Mouse (Mus musculus): ENCODE results near the gene Mov10l1.

Gene Mov10l1

DNA sequence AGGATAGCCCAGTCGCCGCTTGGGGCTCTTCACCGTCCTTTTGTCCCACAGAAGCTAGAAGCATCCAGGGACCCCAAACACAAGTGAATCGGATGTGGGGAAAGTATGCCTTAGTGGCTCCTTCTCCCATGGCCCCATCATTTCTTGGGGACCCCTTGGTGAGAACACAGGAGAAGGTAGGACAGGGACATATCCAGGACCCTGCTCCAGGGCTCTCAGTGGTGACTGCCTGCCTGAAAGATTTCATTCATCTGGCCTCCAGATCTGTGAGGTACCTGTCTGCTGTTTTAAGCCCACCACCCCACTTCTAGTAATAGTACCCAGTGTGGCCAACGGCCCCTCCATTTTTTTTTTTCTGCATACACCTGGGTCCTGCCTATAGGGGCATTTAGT is 79.8 kb downstream of the Mov10l1 start:
- ChIA-PET POLR2A (no interaction called here), CTCF (no interaction called here)

DNA sequence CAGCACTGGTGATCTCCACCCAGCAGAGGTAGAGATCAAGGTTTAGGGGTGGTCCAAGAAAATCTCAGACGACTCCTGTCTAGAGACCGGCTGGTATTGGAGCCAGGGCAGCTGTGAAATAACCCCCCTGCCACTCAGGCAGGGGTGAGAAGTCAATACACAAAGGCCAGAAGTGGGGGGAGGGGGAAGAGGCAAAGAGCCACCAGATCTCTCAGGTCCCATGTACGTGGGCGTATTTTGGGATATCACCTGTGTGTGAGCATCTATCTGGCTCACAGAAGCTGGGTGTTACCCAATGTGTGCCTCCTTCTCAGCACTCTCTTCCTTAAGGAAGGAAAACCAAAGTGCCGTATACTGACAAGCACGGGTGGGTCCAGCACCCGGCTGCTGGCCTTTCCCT is 80.3 kb downstream of the Mov10l1 start:
- CTCF ChIA-PET: no interaction called here
- POLR2A ChIA-PET: no interaction called here

DNA sequence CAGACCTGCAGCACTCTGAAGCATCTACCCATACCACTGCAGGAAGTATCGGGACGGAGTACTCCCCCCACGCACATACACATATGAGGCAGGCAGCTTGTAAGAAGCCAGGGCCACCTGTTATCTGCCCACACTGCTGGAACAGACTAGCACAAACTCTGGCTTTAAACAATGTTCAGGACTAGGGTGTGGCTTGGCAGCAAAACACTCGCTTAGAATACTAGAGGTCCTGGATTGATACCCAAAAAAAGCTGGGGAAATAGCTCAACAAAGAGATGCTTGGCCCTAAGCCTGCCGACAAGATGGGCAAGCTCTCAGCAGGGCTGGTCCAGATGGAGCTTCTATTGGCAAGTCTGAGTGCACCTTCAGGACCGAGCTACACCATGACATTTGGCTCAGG is 80.8 kb downstream of the Mov10l1 start:
- ChIA-PET POLR2A (no interaction called here), CTCF (no interaction called here)

DNA sequence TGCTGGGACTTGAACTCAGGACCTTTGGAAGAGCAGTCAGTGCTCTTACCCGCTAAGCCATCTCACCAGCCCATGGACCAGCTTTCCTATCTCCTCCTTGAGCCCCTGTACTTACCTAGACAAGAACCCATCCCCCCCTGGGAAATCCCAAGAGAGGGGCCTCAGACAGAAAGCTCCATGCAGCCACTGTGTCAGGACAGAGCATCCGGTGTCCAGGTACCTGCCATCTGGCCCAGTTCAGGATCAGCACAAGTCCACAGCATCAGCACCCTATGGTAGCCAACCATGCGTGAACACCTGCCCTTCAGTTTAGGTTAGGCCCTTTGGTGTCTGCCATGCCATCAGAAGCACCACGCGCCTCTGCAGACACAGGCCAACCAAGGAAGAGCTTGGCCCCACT is 82.2 kb downstream of the Mov10l1 start:
- CTCF ChIA-PET: no interaction called here
- POLR2A ChIA-PET: interaction anchor here in 1 of 4 experiments (1.5 to 1.9 kb wide), 2 partner anchors 10 to 227 kb away, joined by 4 read pairs; partner anchors contain the start of gene Trabd

DNA sequence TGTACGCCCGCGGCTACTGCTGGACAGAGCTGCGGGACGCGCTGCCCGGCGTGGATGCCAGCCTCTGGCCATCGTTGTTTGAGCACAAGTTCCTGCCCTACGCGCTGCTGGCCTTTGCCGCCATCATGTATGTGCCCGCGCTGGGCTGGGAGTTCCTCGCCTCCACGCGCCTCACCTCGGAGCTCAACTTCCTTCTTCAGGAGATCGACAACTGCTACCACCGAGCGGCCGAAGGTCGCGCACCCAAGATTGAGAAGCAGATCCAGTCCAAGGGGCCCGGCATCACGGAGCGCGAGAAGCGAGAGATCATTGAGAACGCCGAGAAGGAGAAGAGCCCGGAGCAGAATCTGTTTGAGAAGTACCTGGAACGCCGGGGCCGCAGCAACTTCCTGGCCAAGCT is 84.9 kb downstream of the Mov10l1 start:
- ChIA-PET CTCF (interaction anchor here in 1 of 4 experiments (1.2 kb wide), 1 partner anchor 240 kb away, joined by 3 read pairs; no protein-coding TSS in a partner anchor), POLR2A (interaction anchor here in 3 of 4 experiments (0.6 to 1.7 kb wide), 8 partner anchors 8 to 822 kb away, joined by 3 to 7 read pairs (median 5); partner anchors contain the start of gene Panx2 (in 2 of the 3))

DNA sequence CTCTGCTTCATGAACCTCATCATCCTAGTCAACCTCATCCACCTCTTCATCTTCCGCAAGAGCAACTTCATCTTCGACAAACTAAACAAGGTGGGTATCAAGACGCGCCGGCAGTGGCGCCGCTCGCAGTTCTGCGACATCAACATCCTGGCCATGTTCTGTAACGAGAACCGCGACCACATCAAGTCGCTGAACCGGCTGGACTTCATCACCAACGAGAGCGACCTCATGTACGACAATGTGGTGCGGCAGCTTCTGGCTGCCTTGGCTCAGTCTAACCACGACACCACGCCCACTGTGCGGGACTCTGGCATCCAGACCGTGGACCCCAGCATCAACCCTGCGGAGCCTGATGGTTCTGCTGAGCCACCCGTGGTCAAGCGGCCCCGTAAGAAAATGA is 85.5 kb downstream of the Mov10l1 start:
- CTCF ChIA-PET: interaction anchor here in 2 of 4 experiments (0.5 to 0.7 kb wide), 2 partner anchors 22 to 109 kb away, joined by 4 to 5 read pairs; no protein-coding TSS in a partner anchor
- POLR2A ChIA-PET: interaction anchor here in 3 of 4 experiments (0.6 to 1.7 kb wide), 6 partner anchors 8 to 324 kb away, joined by 3 to 6 read pairs (median 5); partner anchors contain the start of gene Panx2 (in 2 of the 3)

DNA sequence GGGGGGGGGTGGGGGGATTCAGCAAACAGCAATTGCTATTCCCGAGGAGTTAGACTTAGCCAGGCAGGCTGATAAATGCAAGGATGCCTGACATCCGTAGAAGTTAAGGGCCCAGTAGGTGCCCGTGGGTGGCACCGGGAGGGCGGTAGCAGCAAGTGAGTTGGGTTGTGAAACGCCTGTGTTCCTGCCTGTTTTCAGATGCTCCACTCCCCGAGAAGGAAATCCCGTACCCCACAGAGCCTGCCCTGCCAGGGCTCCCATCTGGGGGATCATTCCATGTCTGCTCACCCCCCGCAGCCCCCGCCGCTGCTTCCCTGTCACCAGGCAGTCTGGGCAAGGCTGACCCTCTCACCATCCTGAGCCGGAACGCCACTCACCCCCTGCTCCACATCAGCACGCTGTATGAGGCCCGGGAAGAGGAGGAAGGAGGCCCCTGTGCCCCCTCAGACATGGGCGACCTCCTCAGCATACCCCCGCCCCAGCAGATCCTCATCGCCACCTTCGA is 86.7 kb downstream of the Mov10l1 start:
- POLR2A ChIA-PET: no interaction called here
- CTCF ChIA-PET: no interaction called here

DNA sequence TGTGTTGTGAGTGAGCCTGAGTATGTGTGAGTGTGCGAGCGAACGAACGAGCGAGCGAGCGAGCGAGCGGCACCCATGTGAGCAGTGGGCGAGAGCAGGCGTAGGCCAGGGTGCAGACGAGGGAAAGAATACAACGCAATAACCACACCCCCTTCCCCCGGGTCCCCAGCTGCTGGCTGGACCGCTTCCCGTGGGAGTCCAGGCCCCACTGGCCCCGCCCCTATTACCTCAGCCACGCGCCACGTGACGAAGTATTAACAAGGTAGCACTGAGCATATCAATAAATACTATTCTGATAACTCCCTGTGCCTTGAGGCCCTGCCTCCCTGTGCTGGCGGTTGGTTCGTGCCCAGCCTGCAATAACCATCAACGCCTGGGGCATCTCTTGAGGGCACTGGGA is 87.9 kb downstream of the Mov10l1 start:
- POLR2A ChIA-PET: interaction anchor here in 2 of 4 experiments (0.6 to 1.4 kb wide), 5 partner anchors 10 to 203 kb away, joined by 3 to 5 read pairs (median 3); partner anchors contain the start of genes Panx2 (in 1 of the 2) and Selenoo (in 1 of the 2)
- CTCF ChIA-PET: interaction anchor here in 1 of 4 experiments (1.6 kb wide), 1 partner anchor 58 kb away, joined by 3 read pairs; the partner anchor contains the start of gene Hdac10

DNA sequence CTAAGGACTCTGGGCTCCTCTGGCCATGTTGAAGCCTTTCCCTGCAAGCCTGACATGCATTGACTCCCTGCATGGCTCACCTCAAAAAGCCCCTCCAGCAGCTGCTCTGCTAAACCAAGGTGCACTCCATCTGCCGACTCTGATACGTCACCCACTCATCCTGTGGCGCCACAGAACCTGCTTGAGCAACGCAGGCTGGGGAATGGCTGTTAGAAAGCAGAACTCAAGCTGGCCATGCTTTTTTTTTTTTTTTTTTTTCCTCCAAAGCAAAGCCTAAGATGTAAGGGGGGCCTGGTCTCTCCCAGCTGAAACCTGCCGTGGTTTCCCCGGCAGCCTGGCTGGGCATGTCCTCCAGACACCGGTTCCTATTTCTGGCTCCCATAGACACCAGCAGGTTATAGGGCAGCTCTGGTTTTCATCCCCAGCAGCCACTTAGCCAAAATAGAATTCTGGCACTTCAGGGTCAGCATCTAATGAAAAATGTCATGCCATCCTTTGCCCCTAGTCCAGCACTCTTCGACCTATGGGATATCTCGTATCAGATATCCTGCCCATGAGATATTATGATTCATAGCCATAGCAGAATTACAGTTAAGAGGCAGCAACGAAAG is 91.4 kb downstream of the Mov10l1 start:
- POLR2A ChIA-PET: interaction anchor here in 2 of 4 experiments (1.0 to 2.4 kb wide), 5 partner anchors 14 to 272 kb away, joined by 3 to 8 read pairs (median 3); partner anchors contain the start of genes Panx2 (in 2 of the 2), Hdac10 (in 1 of the 2) and Pim3 (in 1 of the 2)
- CTCF ChIA-PET: interaction anchor here in 1 of 4 experiments (0.6 kb wide), 1 partner anchor 151 kb away, joined by 4 read pairs; no protein-coding TSS in a partner anchor

DNA sequence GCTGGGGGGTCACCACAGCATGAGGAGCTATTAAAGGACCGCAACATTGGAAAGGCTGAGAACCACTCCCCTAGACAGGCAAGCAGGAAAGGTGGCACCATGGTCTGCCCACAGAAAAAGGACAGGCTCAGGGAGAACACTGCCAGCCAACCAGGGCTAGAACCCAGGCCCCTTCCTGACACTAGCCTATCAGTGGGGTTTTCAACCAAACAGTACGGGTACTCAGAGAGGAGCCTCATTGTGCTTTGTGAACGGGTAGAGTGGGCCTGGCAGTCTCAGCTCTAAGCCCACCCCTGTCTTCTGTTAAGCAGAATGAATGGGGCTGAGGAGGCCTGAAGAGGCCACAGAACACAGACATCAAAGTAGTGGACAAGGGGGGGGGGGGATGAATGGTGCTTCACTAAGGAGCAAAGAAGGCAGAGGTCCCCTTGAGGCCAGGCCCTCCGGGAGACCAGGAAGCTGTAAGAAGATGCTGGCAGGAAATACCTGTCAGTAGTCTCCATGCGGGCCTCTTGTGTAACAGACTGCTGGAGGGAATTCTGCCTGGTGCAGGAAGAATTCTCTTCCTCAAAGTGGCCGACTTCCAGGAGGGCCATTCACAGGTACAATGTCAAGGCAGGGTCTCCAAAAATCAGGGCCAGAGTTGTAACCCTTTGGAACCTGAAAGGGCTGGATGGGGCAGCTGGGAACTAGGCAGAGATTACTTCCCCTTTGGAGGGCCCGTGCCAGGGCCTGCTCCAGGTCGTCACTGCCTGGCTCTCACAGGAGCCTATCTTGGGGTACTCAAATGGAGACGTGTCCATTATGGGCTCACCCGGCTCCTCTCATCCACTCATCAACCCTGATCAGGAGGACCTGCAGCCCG is 92.1 kb downstream of the Mov10l1 start, which contains the start of gene Trabd:
TSS of gene Trabd (plus strand) at position 512 of the 865 bp plus-strand sequence.
- CTCF ChIA-PET: interaction anchor here in 2 of 4 experiments (1.0 to 1.1 kb wide), 2 partner anchors 30 to 136 kb away, joined by 3 read pairs; no protein-coding TSS in a partner anchor
- POLR2A ChIA-PET: interaction anchor here in 3 of 4 experiments (0.5 to 2.4 kb wide), 16 partner anchors 9 to 365 kb away, joined by 3 to 8 read pairs (median 3); partner anchors contain the start of genes Panx2 (in 3 of the 3), Alg12 (in 1 of the 3), Hdac10 (in 1 of the 3) and Selenoo (in 1 of the 3)

DNA sequence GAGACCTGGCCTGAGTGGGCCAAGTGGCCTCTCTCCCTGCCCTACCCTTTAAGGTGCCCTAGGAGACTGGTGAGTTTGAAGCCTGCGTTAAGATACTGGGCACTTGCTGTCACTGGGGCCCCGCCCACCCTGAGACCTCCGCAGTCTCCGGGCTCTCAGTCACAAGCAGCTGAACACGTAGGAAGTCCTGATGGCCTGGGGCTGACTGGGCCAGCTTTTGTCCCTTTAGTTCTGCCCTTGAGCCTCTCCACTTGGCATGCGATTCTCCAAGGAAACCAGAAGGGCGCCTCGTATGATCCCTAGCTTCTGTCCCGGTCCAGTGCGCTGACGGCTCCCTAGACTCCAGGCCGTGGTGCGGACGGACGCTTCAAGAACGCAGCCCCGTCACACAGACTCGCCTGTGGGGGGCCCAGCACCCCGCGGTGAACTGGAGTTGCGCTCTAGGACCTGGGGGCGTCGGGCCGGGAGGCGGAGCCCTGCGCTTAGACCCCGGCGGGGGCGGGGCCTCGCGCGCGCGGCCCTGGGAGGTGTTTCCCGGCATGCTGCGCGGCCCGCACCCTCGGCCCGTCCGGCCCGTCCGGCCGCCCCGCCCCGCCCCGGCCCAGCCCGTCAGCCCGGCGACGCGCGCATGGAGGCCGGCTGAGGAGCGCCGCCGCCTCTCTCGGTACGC is 92.9 kb downstream of the Mov10l1 start:
- CTCF ChIA-PET: interaction anchor here in 3 of 4 experiments (0.9 to 1.3 kb wide), 4 partner anchors 13 to 135 kb away, joined by 3 to 4 read pairs (median 3); partner anchors contain the start of genes Hdac10 (in 1 of the 3) and Selenoo (in 1 of the 3)
- POLR2A ChIA-PET: interaction anchor here in 3 of 4 experiments (0.5 to 2.4 kb wide), 21 partner anchors 8 to 366 kb away, joined by 3 to 8 read pairs (median 3); partner anchors contain the start of genes Panx2 (in 3 of the 3), Selenoo (in 3 of the 3), Alg12 (in 1 of the 3) and Hdac10 (in 1 of the 3)

DNA sequence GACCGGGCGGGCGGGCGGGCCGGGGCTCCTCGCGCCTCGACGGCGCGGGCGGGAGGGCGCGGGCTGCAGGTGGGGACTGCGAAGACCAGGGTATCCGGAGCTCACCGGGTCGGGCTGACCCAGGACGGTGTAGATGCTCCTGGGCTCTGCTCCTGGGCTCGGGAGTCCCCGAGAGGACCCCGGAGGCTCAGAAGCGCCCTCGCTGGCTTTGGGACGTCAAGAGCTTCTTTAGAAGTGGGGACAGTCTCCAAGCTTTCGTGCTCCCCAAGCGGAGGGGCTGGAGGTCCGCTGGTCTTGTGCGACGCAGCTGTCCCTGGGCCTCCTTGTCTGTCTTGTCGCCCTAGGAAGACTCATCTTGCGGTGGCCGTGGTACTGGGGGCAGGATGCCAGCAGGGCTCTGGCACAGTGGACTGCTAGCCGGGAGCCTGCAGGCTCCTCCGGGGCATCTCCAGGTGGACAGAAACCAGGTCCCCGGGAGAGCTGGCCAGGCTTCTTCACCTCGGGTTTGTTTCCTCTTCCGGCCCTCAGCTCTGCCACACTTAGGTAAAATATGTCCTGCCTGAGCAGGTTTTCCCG is 93.5 kb downstream of the Mov10l1 start:
- POLR2A ChIA-PET: interaction anchor here (0.5 to 2.3 kb wide), 22 partner anchors 8 to 367 kb away, joined by 3 to 8 read pairs (median 3); partner anchors contain the start of genes Selenoo (in 4 of the 4), Panx2 (in 2 of the 4), Dennd6b (in 1 of the 4) and Hdac10 (in 1 of the 4)
- CTCF ChIA-PET: interaction anchor here in 3 of 4 experiments (0.9 to 1.3 kb wide), 4 partner anchors 12 to 135 kb away, joined by 3 to 4 read pairs (median 3); partner anchors contain the start of genes Hdac10 (in 1 of the 3) and Selenoo (in 1 of the 3)

DNA sequence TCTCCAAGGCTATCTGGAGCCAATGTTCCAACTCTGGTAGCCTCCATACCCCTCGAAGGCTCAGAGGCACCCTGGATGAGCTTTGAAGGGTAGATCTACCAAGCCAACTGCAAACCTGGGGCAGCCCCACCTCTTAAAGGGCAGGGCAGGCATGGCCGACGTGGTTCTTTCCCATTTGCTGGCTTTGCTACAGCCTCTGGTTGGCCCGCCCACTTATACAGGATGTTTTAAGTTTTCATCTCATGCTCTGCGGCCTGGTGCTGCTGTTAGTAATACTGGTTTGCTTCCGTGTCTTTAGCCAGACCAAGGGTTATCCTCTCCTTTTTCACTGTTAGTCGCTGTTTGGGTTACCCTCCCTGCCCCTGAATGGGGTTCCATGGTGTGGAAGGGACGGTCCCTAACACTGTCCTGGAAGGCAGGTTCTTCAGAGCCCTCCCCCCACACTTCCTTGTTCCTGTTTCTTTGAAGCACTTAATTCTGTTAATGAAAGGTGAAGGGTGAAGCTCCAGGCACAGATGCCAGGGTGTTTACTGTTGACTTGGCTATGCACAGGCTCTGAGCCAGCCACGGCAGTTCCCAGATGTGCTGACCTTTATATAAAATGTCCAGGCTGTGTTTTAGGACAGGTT is 95.6 kb downstream of the Mov10l1 start:
- ChIA-PET POLR2A (interaction anchor here in 1 of 4 experiments (1.0 to 1.2 kb wide), 2 partner anchors 20 to 21 kb away, joined by 3 to 4 read pairs; no protein-coding TSS in a partner anchor), CTCF (interaction anchor here in 1 of 4 experiments (0.6 kb wide), 1 partner anchor 209 kb away, joined by 3 read pairs; no protein-coding TSS in a partner anchor)

DNA sequence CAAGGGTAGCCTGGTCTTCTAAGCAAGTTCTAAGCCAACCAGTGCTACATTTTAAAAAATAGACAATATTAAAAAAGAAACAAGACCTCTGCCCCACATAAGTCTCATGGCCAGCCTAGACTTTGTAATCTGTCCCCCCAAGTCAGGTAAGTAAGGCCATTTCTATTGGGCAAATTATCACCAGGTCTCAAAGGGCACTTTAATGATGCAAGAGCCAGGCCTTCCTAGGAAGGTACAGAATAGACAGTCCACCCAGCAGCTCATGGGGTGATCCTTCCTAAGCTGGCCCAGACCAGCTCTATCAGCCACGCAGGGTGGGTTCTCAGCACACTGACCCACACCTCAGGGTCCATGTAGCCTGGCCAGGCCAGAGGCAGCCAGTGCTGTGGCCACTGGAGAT is 101.2 kb downstream of the Mov10l1 start:
- CTCF ChIA-PET: no interaction called here
- POLR2A ChIA-PET: interaction anchor here in 2 of 4 experiments (0.6 to 1.1 kb wide), 2 partner anchors 9 to 216 kb away, joined by 3 to 4 read pairs; no protein-coding TSS in a partner anchor

DNA sequence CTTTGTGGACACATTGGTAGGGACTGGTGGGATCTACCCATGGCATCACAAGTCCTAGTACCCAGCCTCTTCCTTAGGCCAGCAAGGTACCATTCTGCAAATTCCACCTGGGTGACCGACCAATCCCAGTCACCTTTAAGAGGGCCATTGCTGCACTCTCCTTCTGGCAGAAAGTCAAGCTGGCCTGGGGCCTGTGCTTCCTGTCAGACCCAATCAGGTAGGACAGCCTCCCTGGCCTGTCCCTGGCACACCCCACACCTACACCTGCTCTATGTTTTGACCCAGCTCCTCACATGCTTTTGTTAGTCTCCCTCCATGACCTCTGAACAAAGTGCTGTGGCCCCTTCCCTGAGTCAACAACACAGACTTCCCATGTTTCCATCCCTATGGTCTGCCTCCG is 102.1 kb downstream of the Mov10l1 start:
- ChIA-PET CTCF (no interaction called here), POLR2A (interaction anchor here in 2 of 4 experiments (0.6 to 1.3 kb wide), 3 partner anchors 8 to 217 kb away, joined by 3 to 5 read pairs (median 4); no protein-coding TSS in a partner anchor)

DNA sequence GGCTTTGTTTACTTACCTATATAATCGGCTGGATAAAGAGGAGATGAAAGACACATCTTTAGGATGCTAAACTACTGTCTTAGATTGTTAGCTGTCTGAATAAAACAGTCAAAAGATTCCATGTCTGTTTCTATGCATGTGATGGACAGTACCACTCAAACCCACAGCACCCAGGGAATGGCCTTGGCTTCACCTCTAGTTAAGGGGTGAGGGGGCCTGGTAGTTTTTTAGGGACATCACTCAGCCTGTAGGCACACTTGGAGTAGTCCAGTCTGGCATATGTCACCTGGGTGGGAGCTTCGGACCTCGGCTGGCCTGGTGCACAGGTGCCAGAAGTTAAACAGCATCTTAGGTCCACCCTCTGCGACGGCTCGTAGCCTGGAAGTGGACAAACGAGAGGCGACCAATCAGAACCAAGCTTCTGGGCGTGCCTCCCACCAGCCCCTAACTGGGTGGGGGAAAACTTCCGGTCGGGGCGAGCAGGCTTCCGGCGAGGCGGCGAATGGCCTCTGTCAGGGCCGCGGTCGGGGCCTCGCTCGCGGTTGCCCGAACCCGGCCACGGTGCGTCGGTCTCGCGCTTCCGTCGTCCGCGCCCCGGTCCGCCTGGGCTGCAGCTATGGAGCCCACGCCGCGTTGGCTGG is 106.0 kb downstream of the Mov10l1 start, which contains the start of gene Selenoo:
TSS of gene Selenoo (plus strand) at position 478 of the 641 bp plus-strand sequence.
- POLR2A ChIA-PET: interaction anchor here (0.6 to 3.6 kb wide), 25 partner anchors 9 to 212 kb away, joined by 3 to 12 read pairs (median 3); partner anchors contain the start of genes Mapk12 (in 1 of the 4) and Panx2 (in 1 of the 4)
- CTCF ChIA-PET: interaction anchor here (0.5 to 1.3 kb wide), 9 partner anchors 12 to 261 kb away, joined by 3 to 6 read pairs (median 3); partner anchors contain the start of genes Dennd6b (in 1 of the 4) and Hdac10 (in 1 of the 4)
